Mouse (Mus musculus) liver, embryonic 13.5 days (tissue): ENCODE measurements around the gene Timp2. TPM values are rescaled to one million over a fixed set of nuclear protein-coding genes. Genes with fewer than 3 reads are reported as not detected.
"Not testable (repeated sequence)": the region's sequence is repeated elsewhere in the genome, so short reads cannot be mapped to it uniquely, and the experiment has no call there.

Experiments
- ATAC-seq: fragments of 200-750 bp; cut with Nextera tagmentation; 2 replicates; pipeline ENCODE4 v1.8.0; 2017; ENCODE audit warnings: low read depth, mild to moderate bottlenecking, moderate number of reproducible peaks, moderate library complexity
- DNase-seq: peaks from one replicate; pipeline ENCODE4 v3.0.0; 2022
- H3K27ac ChIP-seq: fragments of 300-500 bp; sonication (generic); 2 replicates; pipeline ENCODE4 v1.5.1; 2015; ENCODE audit warnings: moderate library complexity, mild to moderate bottlenecking, inconsistent platforms
- H3K27me3 ChIP-seq: fragments of 300-500 bp; sonication (generic); 2 replicates; pipeline ENCODE4 v1.6.1; 2015; ENCODE audit warnings: mild to moderate bottlenecking, inconsistent platforms
- H3K36me3 ChIP-seq: fragments of 300-500 bp; sonication (generic); 2 replicates; pipeline ENCODE4 v1.6.1; 2015; ENCODE audit warnings: mild to moderate bottlenecking, inconsistent platforms
- H3K4me1 ChIP-seq: fragments of 300-500 bp; sonication (generic); replicated peaks from 2 replicates; pipeline ENCODE4 v1.6.1; 2015; ENCODE audit warnings: inconsistent platforms
- H3K4me2 ChIP-seq: fragments of 300-500 bp; sonication (generic); 2 replicates; pipeline ENCODE4 v1.6.1; 2015; ENCODE audit warnings: inconsistent platforms, mild to moderate bottlenecking, moderate library complexity
- H3K4me3 ChIP-seq: fragments of 300-500 bp; sonication (generic); replicated peaks from 2 replicates; pipeline ENCODE4 v1.5.1; 2015; ENCODE audit warnings: mild to moderate bottlenecking, inconsistent platforms
- H3K9ac ChIP-seq: fragments of 300-500 bp; sonication (generic); 2 replicates; pipeline ENCODE4 v1.6.1; 2015; ENCODE audit warnings: mild to moderate bottlenecking, inconsistent platforms
- H3K9me3 ChIP-seq: fragments of 300-500 bp; sonication (generic); replicated peaks from 2 replicates; pipeline ENCODE4 v1.6.1; 2016; ENCODE audit warnings: inconsistent platforms
- WGBS: fragments of 180-500 bp; shearing (Covaris S2); methylation state at CpG from one replicate; pipeline ENCODE4 v1.1.7; 2015; ENCODE audit not compliant: insufficient replicate concordance; 5-methylcytosine and 5-hydroxymethylcytosine counted together
- polyA plus RNA-seq: library from polyadenylated mRNA; unstranded; fragments of >200 nt; fragmentation: Nextera tagmentation; extraction: Ambion mirVana; gene quantifications from 2 replicates; pipeline ENCODE4 v1.2.1, GENCODE M21; 2015

Timp2 gene
- polyA plus RNA-seq, 1 experiment from 2014 or later = 5.5 TPM

DNA sequence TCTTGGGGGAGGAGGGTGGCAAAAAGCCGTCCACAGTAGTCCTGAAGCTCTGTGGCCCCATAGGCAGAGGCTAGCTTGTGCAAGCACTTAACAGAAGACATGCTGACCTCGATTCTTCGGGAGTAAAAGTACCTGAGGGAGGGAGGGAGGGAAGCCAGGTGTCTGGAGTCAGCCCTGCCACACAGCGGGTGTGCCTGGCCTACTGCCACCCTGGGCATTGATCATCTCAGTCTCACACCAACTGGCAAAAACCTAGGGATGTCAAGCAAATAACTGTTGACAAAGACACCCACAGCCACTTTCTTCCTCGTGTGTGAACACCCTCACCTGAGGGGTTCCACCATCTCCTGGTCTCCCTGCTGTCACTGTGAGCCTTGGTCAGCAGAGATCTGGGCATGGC lies 38.5 kb upstream of the Timp2 start:
- no peak overlapping the region for H3K27ac ChIP-seq
- H3K27me3 ChIP-seq = no peaks in the 10 kb centered on the region
- peaks cover 3% of the 10 kb centered on the region; the same call in 1 of the 2 replicates for H3K4me1 ChIP-seq
- H3K36me3 ChIP-seq = peaks cover 28% of the 10 kb centered on the region
- 44% methylated on average over 5 of the region's 5 CpGs for WGBS
- ATAC-seq (no peak), DNase-seq (no peak)
- H3K4me2 ChIP-seq = no peak overlapping the region
- no peak overlapping the region for H3K4me3 ChIP-seq
- no peaks in the 10 kb centered on the region for H3K9me3 ChIP-seq
- H3K9ac ChIP-seq = no peak overlapping the region

DNA sequence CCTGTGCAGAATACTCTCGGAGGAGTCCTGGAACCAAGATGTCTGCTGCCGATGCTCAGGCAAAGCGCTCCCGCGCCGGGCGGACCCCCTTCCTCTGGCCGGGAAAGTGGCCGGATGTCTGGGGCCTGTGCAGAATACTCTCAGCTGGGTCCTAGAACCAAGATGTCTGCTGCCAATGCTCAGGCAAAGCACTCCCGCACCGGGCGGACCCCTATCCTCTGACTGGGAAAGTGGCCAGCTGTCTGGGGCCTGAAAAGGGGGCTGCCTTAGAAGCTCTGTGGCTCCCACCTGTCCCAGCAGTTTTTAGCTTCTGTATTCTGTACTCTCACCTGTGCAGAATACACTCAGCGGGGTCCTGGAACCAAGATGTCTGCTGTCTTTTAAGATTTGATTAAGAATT lies 32.3 kb upstream of the Timp2 start:
- not testable (repeated sequence) for H3K27me3 ChIP-seq, H3K36me3 ChIP-seq, H3K9me3 ChIP-seq, ATAC-seq, H3K4me1 ChIP-seq, DNase-seq, H3K4me2 ChIP-seq, H3K4me3 ChIP-seq, H3K9ac ChIP-seq, H3K27ac ChIP-seq
- 81% methylated on average over 13 of the region's 13 CpGs for WGBS

DNA sequence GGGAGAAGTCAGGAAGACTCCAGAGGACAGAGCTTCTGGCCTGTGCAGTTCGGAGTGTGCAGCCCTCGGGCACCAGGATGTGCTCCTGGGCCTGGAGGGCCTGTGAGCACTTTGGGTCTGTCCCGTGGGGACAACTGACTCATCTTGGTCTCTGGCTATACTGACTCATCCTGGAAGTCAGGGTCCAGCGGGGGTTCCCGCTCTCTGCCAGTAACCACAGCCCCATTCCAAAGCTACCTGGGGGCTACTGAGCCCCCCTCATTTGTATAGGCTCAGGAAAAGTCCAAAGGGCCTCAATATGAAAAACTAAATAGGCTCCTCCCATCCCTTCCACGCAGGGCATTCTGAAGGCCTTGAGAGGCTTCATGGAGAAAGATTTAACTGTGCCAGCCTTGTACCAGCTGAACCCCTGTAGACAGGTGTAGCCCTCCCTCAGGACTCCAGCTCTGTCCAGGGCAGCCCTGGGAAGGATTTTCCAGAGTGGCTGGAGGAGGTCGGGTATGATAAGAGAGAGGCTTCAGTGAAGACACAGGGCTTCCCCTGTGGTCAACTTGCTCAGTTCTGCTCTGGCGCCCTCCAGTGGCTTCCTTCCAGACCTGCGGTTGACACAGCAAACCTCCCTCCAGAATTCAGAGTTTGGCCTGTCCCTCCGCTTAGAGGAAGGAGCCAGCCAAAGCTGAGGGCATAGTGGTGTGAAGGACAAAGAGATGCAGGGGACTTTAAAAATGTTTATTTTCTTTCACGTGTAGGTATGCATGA lies 23.9 kb upstream of the Timp2 start:
- Histone ChIP-seq H3K4me1 (no peaks in the 10 kb centered on the region), H3K27me3 (no peaks in the 10 kb centered on the region), H3K9ac (no peak overlapping the region), H3K36me3 (no peaks in the 10 kb centered on the region), H3K27ac (no peak overlapping the region), H3K9me3 (no peaks in the 10 kb centered on the region), H3K4me3 (no peak overlapping the region), H3K4me2 (no peak overlapping the region)
- ATAC-seq = no peak
- DNase-seq = peak; percentile 32
- WGBS = 33% methylated on average over 11 of the region's 11 CpGs

DNA sequence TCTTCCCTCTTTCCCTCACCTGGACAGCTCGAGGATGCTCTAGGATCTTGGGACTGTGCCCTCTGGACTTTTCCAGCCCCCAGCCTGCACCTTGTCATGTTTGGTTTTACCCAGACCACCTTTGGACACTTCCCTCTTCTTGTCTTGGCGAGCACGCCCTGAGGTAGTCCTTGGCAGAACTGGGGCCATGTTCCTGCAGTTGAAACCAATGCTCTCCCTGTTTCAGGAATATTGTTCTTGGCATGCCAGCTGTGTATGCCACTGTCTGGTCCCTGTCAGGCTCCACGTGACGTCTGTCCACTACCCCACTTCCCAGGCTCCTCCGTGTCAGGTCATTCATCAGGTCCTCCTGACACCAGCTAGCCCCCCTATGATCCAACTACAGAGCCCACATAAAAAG lies 23.1 kb upstream of the Timp2 start:
- no peak overlapping the region for H3K4me3 ChIP-seq
- H3K4me2 ChIP-seq = no peak overlapping the region
- H3K9me3 ChIP-seq = no peaks in the 10 kb centered on the region
- WGBS = 63% methylated on average over 6 of the region's 6 CpGs
- DNase-seq = no peak
- H3K4me1 ChIP-seq = no peaks in the 10 kb centered on the region
- no peaks in the 10 kb centered on the region for H3K36me3 ChIP-seq
- no peak overlapping the region for H3K9ac ChIP-seq
- no peak overlapping the region for H3K27ac ChIP-seq
- ATAC-seq = no peak
- H3K27me3 ChIP-seq = no peaks in the 10 kb centered on the region

DNA sequence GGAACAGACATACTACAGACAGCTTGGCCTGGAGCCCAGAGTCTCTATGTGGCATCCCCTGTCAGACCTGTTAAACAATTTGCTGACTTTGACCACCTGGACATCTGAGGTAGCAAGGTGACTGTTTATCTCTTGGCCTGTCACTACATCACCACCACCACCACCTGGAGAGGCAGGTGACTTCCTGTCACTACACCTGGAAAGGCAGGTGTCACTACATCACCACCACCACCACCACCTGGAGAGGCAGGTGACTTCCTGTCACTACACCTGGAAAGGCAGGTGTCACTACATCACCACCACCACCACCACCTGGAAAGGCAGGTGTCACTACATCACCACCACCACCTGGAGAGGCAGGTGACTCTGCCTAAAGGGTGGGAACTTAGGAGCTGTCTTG lies 20.8 kb upstream of the Timp2 start:
- not testable (repeated sequence) for DNase-seq, H3K9ac ChIP-seq, ATAC-seq, H3K27ac ChIP-seq, H3K27me3 ChIP-seq, H3K4me1 ChIP-seq, H3K36me3 ChIP-seq, H3K4me3 ChIP-seq, H3K4me2 ChIP-seq, H3K9me3 ChIP-seq

DNA sequence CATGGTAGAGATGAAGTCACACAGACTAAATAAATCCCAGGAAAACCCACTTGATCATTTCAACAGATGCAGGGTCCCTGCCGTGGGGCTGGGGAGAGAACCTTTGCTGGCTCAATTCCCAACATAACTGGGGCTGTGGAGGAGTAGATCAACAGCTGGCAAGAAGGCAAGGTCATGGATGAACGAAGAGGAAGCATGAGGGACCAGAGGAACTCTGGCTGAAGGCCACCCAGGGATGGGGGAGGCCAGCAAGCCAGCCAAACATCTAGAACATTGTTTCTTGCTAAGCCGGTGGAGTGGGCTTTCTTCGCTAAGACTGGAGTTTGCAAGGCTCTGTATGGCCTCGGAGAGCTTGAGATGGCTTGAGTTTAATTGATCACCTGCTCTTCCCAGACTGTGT lies 20.3 kb upstream of the Timp2 start:
- Histone ChIP-seq H3K4me1 (no peaks in the 10 kb centered on the region), H3K9me3 (no peaks in the 10 kb centered on the region), H3K9ac (no peak overlapping the region), H3K4me2 (no peak overlapping the region), H3K36me3 (no peaks in the 10 kb centered on the region), H3K27me3 (no peaks in the 10 kb centered on the region), H3K4me3 (no peak overlapping the region), H3K27ac (no peak overlapping the region)
- WGBS = 62% methylated on average over 5 of the region's 5 CpGs
- DNase-seq (no peak), ATAC-seq (no peak)

DNA sequence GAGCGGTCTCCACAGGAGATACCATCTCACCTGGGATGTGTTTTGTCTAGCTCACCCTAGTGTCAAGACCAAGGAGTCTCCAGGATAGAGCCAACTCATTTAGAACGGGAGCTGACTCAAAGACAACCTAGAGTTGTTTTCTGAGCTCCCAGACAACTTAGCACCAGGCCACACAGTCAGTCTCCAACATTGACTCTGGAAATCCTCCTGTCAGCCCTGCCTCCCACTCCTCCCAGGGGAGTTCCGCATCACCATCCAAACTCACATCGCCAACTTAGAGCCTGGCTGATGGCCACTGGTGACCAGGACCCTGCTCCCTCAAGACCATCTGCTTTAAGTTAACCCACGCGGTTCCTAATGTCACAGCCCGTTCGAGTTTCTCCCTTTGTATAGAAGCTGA lies 19.9 kb upstream of the Timp2 start:
- WGBS = 69% methylated on average over 8 of the region's 8 CpGs
- no peak for DNase-seq
- Histone ChIP-seq H3K4me1 (no peaks in the 10 kb centered on the region), H3K4me3 (no peak overlapping the region), H3K4me2 (no peak overlapping the region), H3K27me3 (no peaks in the 10 kb centered on the region), H3K9ac (no peak overlapping the region), H3K27ac (no peak overlapping the region), H3K36me3 (no peaks in the 10 kb centered on the region), H3K9me3 (no peaks in the 10 kb centered on the region)
- ATAC-seq = no peak

DNA sequence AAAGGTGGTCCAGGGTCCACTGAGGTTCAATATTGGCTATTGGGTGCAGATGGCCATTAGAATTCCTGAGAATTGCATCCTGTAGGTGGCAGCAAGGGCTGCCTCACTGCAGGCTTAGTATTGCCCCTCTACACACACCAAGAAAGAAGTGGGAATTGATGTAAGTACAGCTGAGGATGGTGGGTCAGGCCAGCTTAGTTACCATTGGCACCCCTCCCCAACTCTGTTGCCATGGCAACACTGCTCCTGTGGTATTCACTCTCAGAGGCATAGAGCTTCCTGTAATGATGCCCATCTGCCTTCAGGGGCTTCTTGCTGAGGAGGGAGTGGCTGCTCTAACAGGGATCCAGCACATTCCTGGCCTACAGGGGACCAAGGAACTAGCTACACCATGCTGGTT lies 19.5 kb upstream of the Timp2 start:
- H3K36me3 ChIP-seq = no peaks in the 10 kb centered on the region
- no peak overlapping the region for H3K27ac ChIP-seq
- no peaks in the 10 kb centered on the region for H3K9me3 ChIP-seq
- H3K4me2 ChIP-seq = no peak overlapping the region
- no peak overlapping the region for H3K4me3 ChIP-seq
- ATAC-seq = no peak
- H3K9ac ChIP-seq = no peak overlapping the region
- H3K27me3 ChIP-seq = no peaks in the 10 kb centered on the region
- no peaks in the 10 kb centered on the region for H3K4me1 ChIP-seq
- no peak for DNase-seq

DNA sequence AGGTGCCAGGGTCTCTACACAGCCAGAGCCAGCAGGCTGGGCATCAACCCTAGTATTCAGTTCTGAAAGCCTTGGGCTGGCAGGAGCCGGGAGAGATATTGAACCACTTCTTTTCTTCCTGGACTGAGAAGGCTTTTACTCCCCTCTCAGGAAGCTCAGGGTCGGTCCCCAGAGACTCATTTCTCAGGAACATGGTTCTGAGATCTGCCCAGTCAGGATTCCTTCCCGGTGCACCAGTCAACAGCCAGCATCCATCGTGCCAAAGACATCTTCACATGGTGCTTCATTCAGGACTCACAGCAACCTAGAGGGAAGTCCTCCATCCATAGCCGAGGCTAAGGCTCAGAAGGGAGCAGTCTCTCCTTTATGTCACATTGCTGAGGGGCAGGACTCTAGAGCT lies 19.0 kb upstream of the Timp2 start:
- Histone ChIP-seq H3K4me2 (no peak overlapping the region), H3K4me1 (no peaks in the 10 kb centered on the region), H3K9ac (no peak overlapping the region), H3K27me3 (0 out of 2 replicates have a peak, but pooled peaks cover 1% of the 10 kb centered on the region), H3K36me3 (no peaks in the 10 kb centered on the region), H3K4me3 (no peak overlapping the region), H3K27ac (no peak overlapping the region), H3K9me3 (no peaks in the 10 kb centered on the region)
- ATAC-seq = no peak
- 41% methylated on average over 5 of the region's 5 CpGs for WGBS
- no peak for DNase-seq

DNA sequence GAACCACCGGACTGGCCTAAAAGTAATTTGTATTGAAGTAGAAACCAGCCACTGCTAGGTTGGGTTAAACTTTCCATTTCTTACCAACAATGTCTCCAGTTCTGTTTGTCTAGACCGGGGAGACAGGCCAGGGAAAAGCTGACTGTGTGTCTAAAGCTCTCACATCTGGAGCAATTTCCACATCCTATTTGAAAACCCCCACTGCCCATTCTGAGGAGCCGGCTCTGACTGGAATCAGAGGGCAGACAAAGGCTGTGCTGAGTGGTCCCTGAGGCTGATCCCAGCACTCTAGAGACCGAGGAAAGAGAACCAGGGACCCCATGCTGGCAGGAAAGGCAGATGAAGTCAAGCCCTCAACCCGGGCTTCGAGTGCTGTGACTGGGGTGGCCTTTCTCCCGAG lies 17.1 kb upstream of the Timp2 start:
- Histone ChIP-seq H3K4me3 (no peak overlapping the region), H3K4me2 (no peak overlapping the region), H3K4me1 (no peaks in the 10 kb centered on the region), H3K27me3 (0 out of 2 replicates have a peak, but pooled peaks cover 3% of the 10 kb centered on the region), H3K27ac (no peak overlapping the region), H3K9me3 (no peaks in the 10 kb centered on the region), H3K36me3 (no peaks in the 10 kb centered on the region), H3K9ac (no peak overlapping the region)
- WGBS = 52% methylated on average over 7 of the region's 7 CpGs
- ATAC-seq = no peak
- no peak for DNase-seq

DNA sequence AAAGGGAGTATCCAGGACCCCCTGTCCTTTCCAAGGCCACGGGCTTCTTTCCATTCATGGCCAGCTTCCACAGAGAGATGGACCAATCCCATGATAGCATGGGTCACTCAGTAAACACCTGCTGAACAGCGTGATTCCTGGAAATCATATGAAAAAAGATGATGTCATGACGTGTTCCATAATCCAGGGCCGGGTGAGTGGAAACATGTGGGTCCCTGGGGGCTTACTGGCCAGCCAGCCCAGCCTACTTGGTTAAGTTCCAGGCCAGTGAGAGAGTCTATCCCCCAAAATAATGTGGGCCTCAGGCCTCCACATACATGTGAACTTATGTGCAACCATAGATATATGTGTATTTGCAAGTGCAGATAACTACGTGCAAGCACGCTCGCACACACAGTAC lies 16.3 kb upstream of the Timp2 start:
- no peak overlapping the region for H3K4me3 ChIP-seq
- H3K4me1 ChIP-seq = no peaks in the 10 kb centered on the region
- no peak overlapping the region for H3K9ac ChIP-seq
- H3K27me3 ChIP-seq = 0 out of 2 replicates have a peak, but pooled peaks cover 3% of the 10 kb centered on the region
- DNase-seq = no peak
- 71% methylated on average over 7 of the region's 7 CpGs for WGBS
- no peaks in the 10 kb centered on the region for H3K36me3 ChIP-seq
- ATAC-seq = no peak
- no peaks in the 10 kb centered on the region for H3K9me3 ChIP-seq
- no peak overlapping the region for H3K4me2 ChIP-seq
- H3K27ac ChIP-seq = no peak overlapping the region

DNA sequence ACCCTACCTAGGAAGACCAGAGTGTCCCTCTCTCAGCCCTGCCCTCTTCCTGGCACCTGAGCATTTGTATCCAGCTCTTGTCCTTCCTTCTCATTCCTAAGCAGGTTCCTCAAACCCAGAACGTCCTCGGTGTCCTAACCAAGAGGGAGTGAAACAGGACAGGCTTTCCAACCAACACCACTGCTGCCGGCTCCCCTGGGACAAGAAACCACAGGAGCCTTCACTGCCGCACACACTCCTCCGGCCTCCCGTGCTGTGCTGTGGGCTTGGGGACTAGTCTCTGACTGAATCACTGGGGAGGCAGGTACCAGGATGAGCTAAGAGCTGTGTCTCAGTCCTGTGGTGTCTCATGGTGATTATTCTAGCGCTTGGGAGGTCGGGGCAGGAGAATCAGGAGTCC lies 14.1 kb upstream of the Timp2 start:
- Histone ChIP-seq H3K4me1 (no peaks in the 10 kb centered on the region), H3K4me3 (no peak overlapping the region), H3K9ac (no peak overlapping the region), H3K27me3 (0 out of 2 replicates have a peak, but pooled peaks cover 3% of the 10 kb centered on the region), H3K36me3 (no peaks in the 10 kb centered on the region), H3K4me2 (no peak overlapping the region), H3K9me3 (no peaks in the 10 kb centered on the region), H3K27ac (no peak overlapping the region)
- ATAC-seq (no peak), DNase-seq (no peak)
- 51% methylated on average over 8 of the region's 8 CpGs for WGBS
